Mouse (Mus musculus) lung, adult 2 months (tissue): ENCODE measurements around the gene Plekha3. TPM values are rescaled to one million over a fixed set of nuclear protein-coding genes. Genes with fewer than 3 reads are reported as not detected.

Experiments
- DNase-seq: peaks from one replicate; pipeline ENCODE4 v3.0.0; 2022
- H3K4me1 ChIP-seq: fragments of 200-500 bp; 2 replicates; pipeline ENCODE4 v1.6.1; 2011; ENCODE audit warnings: low read length; ENCODE audit not compliant: control insufficient read depth, insufficient read depth
- H3K4me3 ChIP-seq: fragments of 200-500 bp; replicated peaks from 2 replicates; pipeline ENCODE3; 2011; ENCODE audit warnings: low read depth, mild to moderate bottlenecking, control low read depth, low read length; ENCODE audit errors: extremely low read depth
- CTCF ChIP-seq: fragments of 200-500 bp; IDR thresholded peaks from 2 replicates; pipeline ENCODE4 v1.5.1; 2011; ENCODE audit warnings: mild to moderate bottlenecking, low read length, control low read depth; ENCODE audit not compliant: insufficient read depth
- POLR2A ChIP-seq: fragments of 200-500 bp; IDR thresholded peaks from 2 replicates; pipeline ENCODE4 v1.6.1; 2011; ENCODE audit warnings: low read depth, mild to moderate bottlenecking, control low read depth, low read length, borderline replicate concordance; ENCODE audit errors: extremely low read depth
- WGBS: fragments of 180-500 bp; shearing (Covaris S2); methylation state at CpG from one replicate; pipeline ENCODE4 v1.1.7; 2018; 5-methylcytosine and 5-hydroxymethylcytosine counted together
- polyA plus RNA-seq: library from polyadenylated mRNA; depleted of rRNA; stranded (reverse); fragments of >200 nt; gene quantifications from 2 replicates; pipeline ENCODE4 v1.2.3, GENCODE M21; 2012; rRNA removed

The Plekha3 gene
- 17.3 and 23.0 TPM in 2 replicates for polyA plus RNA-seq

GRCm38 (mm10) chr2:76674725-76675427 is at the start of gene Plekha3:
Gene Plekha3, plus strand, starts transcription at chr2:76675281.
- 4% methylated on average over 52 of the region's 52 CpGs for WGBS
- Histone ChIP-seq H3K4me1 (peaks cover 13% of the 10 kb centered on the region; the same call in 1 of the 2 replicates), H3K4me3 (peak within 1 kb of the TSS; percentile 69)
- DNase-seq = peak; percentile 81
- TF ChIP-seq POLR2A = peak; percentile 60; the same call in 1 of the 2 replicates
- TF ChIP-seq CTCF = no peak

GRCm38 (mm10) chr2:76630293-76630692 is 44.8 kb upstream of the Plekha3 start:
- 89% methylated on average over 12 of the region's 12 CpGs for WGBS
- TF ChIP-seq CTCF = no peak

DNA sequence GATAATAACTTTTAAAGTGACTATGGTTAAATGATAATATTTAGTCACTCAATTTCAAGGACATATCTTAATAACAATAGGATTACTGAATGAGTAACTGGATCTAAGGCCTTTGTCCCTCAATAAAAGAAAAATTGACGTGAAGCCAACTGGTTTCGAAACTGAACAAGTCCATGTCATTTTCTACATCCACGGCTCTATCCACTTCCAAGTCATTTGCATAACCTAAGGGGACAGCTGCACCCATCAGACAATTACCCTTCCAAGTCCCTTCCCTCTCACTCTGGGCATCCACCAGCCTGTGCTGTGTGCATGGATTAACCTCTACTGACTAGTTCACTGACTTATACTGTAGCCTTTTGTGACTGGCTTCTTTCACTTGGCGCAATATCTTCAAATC is 43.5 kb upstream of the Plekha3 start:
- Histone ChIP-seq H3K4me1 (no peaks in the 10 kb centered on the region), H3K4me3 (no peak overlapping the region)
- no peak for DNase-seq
- TF ChIP-seq POLR2A (no peak), CTCF (no peak)
- WGBS = 83% methylated on average over 4 of the region's 4 CpGs

More at GRCm38 (mm10) chr2:76630293-76630692, 44.8 kb upstream of the Plekha3 start:
- no peak for DNase-seq
- H3K4me3 ChIP-seq = no peak overlapping the region
- H3K4me1 ChIP-seq = no peaks in the 10 kb centered on the region

GRCm38 (mm10) chr2:76639637-76640036 is 35.4 kb upstream of the Plekha3 start:
- H3K4me3 ChIP-seq = no peak overlapping the region
- WGBS = 98% methylated on average over 2 of the region's 2 CpGs
- no peak for TF ChIP-seq POLR2A
- no peak for TF ChIP-seq CTCF
- no peaks in the 10 kb centered on the region for H3K4me1 ChIP-seq
- no peak for DNase-seq

GRCm38 (mm10) chr2:76643801-76644200 is 31.3 kb upstream of the Plekha3 start:
- no peak overlapping the region for H3K4me3 ChIP-seq
- peaks cover 4% of the 10 kb centered on the region; the same call in 1 of the 2 replicates for H3K4me1 ChIP-seq
- no peak for DNase-seq
- no peak for TF ChIP-seq CTCF
- TF ChIP-seq POLR2A = no peak

GRCm38 (mm10) chr2:76647441-76647869 is 27.6 kb upstream of the Plekha3 start:
- DNase-seq = no peak
- H3K4me3 ChIP-seq = peak overlapping the region; percentile 81
- TF ChIP-seq POLR2A (no peak), CTCF (no peak)
- H3K4me1 ChIP-seq = peaks cover 4% of the 10 kb centered on the region; the same call in 1 of the 2 replicates
- 3% methylated on average over 32 of the region's 32 CpGs for WGBS

DNA sequence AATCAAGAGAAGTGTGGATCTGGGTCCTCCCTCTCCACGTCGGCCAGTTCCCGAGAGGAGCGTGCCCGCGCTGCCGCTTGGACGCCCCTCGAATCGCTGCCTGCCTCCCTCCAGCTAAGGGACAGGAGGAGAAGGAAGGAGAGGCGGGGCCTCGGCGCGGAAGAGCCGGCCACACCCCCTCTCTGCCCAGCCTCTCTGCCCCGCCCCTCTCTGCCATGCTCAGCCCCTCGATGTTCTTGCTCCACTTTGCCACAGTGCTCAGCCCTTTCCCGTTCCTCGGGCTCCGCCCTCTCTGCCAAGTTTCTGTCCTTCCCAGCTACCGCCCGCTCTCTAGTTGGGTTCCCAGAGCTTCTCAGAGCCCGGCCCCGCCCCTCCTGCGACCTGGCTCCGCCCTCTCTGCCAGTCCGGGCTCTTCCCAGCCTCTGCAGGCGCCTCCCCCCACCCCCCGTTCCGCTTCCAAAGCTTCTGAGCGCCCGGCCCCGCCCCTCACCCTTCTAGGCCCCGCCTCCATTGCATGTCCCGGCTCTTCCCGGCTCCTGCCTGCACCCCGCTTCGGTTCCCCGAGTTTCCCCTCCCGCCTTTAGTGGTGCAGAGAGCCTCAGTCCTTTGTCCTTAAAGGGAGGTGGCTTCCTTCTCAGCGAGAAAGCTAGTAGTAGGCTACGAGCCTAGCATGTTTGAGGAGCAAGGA is 27.1 kb upstream of the Plekha3 start, which contains the start of the genes Prkra and Pjvk:
Gene Prkra, minus strand, starts transcription at position 133 of the 688 bp plus-strand sequence.
Gene Pjvk, plus strand, starts transcription at position 594 of the 688 bp plus-strand sequence.
- WGBS = under 1% methylated on average over 41 of the region's 42 CpGs
- peaks cover 4% of the 10 kb centered on the region; the same call in 1 of the 2 replicates for H3K4me1 ChIP-seq
- peak within 1 kb of the TSS; percentile 81 for H3K4me3 ChIP-seq
- DNase-seq = peak; percentile 98
- TF ChIP-seq POLR2A (peak; percentile 73; the same call in 1 of the 2 replicates), CTCF (no peak)

DNA sequence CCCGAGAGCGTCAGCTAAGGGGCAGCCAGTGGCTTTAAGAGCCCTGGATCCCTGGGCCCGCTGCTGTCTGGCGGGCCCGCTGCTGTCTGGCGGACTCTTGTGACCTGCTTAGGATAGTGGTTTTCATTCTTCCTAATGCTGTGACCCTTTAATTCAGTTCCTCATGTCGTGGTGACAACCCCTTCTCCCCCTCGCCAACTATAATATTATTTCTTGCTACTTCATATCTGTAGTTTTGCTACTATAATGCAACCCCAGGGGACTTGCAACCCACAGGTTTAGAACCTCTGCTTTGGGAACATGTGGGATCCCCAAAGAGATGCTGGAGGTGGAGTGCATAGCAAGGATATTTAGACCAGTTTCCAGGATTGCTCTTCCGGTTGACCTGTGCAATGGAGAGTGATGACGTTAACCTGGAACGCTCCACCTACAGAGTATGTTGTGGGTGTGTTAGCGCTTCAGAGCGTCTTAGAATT is 26.4 kb upstream of the Plekha3 start:
- Histone ChIP-seq H3K4me1 (peaks cover 4% of the 10 kb centered on the region; the same call in 1 of the 2 replicates), H3K4me3 (peak overlapping the region; percentile 59)
- no peak for TF ChIP-seq POLR2A
- no peak for TF ChIP-seq CTCF
- DNase-seq = no peak
- WGBS = 31% methylated on average over 13 of the region's 13 CpGs

DNA sequence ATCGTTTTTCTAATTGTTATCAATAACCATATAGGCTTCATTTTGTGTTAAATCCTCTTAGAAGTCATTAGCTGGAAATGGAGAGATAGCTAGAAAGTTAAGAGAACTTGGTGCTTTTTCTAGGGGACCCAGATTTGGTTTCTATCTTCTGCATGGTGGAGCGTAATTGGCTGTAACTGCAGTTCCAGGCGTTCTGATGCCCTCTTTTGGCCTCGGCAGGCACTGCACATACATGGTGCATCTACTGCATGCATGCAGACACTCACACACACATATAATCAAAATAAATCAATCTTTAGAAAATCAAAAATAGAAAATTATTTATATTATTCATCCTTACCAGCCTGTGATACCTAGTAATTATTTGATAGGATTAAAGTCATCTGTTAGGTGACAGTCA is 22.0 kb upstream of the Plekha3 start:
- WGBS = 94% methylated on average over 4 of the region's 4 CpGs
- no peak for TF ChIP-seq CTCF
- no peak for TF ChIP-seq POLR2A
- Histone ChIP-seq H3K4me1 (no peaks in the 10 kb centered on the region), H3K4me3 (no peak overlapping the region)
- DNase-seq = no peak
